Mouse (Mus musculus): ENCODE measurements at regions not wholly inside any gene's neighbourhood (a gene's known extent, or its start where the extent isn't known, plus 50 kb on each side); places are given as distances from the start of the nearest gene placed in this dataset.

GRCm38 (mm10) chr10:15791473-15792269 is 1073.7 kb upstream of the Gje1 start:
- H3K36me3 ChIP-seq (ENCODE audit: control insufficient read depth, insufficient read depth), result no peaks in the 10 kb centered on the region
- no peak for ATAC-seq (ENCODE audit: low read depth)
- H3K9me3 ChIP-seq (replicated peaks; ENCODE audit: control insufficient read depth, low read length), result no peaks in the 10 kb centered on the region
- no peak overlapping the region for H3K4me2 ChIP-seq (ENCODE audit: low read depth, low read length)
- WGBS (ENCODE audit: insufficient replicate concordance), result 49% methylated on average over 7 of the region's 7 CpGs
- no peaks in the 10 kb centered on the region for H3K27me3 ChIP-seq (ENCODE audit: control insufficient read depth, insufficient read depth, low read depth, low read length)
- H3K4me3 ChIP-seq (ENCODE audit: low read depth, low read length), result no peak overlapping the region
- no peak overlapping the region for H3K9ac ChIP-seq (ENCODE audit: low read depth, low read length)
- H3K4me1 ChIP-seq (ENCODE audit: control insufficient read depth, low read depth, low read length), result no peaks in the 10 kb centered on the region
- no peak overlapping the region for H3K27ac ChIP-seq (ENCODE audit: low read length)

- no peak for ATAC-seq (ENCODE audit: low read depth)
- Histone ChIP-seq H3K27ac (ENCODE audit: low read length) (no peak overlapping the region), H3K9ac (ENCODE audit: low read depth, low read length) (no peak overlapping the region), H3K36me3 (ENCODE audit: control insufficient read depth, insufficient read depth) (no peaks in the 10 kb centered on the region), H3K9me3 (replicated peaks; ENCODE audit: control insufficient read depth, low read length) (no peaks in the 10 kb centered on the region), H3K4me2 (ENCODE audit: low read depth, low read length) (no peak overlapping the region), H3K27me3 (ENCODE audit: control insufficient read depth, insufficient read depth, low read depth, low read length) (no peaks in the 10 kb centered on the region), H3K4me3 (ENCODE audit: low read depth, low read length) (no peak overlapping the region), H3K4me1 (ENCODE audit: control insufficient read depth, low read depth, low read length) (no peaks in the 10 kb centered on the region)
- 38% methylated on average over 6 of the region's 6 CpGs for WGBS (ENCODE audit: insufficient replicate concordance)
Observed at GRCm38 (mm10) chr10:15759983-15760723, 1042.1 kb upstream of the Gje1 start.

- WGBS (ENCODE audit: insufficient replicate concordance), result 44% methylated on average over 3 of the region's 3 CpGs
- no peak for ATAC-seq (ENCODE audit: low read depth)
Observed at GRCm38 (mm10) chr10:15759576-15759975, 1041.6 kb upstream of the Gje1 start.

GRCm38 (mm10) chr10:15757503-15757902 is 1039.5 kb upstream of the Gje1 start:
- Histone ChIP-seq H3K4me1 (ENCODE audit: control insufficient read depth, low read depth, low read length) (no peaks in the 10 kb centered on the region), H3K27ac (ENCODE audit: low read length) (no peak overlapping the region), H3K36me3 (ENCODE audit: control insufficient read depth, insufficient read depth) (no peaks in the 10 kb centered on the region), H3K9ac (ENCODE audit: low read depth, low read length) (no peak overlapping the region), H3K27me3 (ENCODE audit: control insufficient read depth, insufficient read depth, low read depth, low read length) (no peaks in the 10 kb centered on the region), H3K4me2 (ENCODE audit: low read depth, low read length) (no peak overlapping the region), H3K9me3 (replicated peaks; ENCODE audit: control insufficient read depth, low read length) (no peaks in the 10 kb centered on the region), H3K4me3 (ENCODE audit: low read depth, low read length) (no peak overlapping the region)
- no peak for ATAC-seq (ENCODE audit: low read depth)
- WGBS (ENCODE audit: insufficient replicate concordance), result 15% methylated on average over 1 of the region's 1 CpGs

More at GRCm38 (mm10) chr10:15759576-15759975, 1041.6 kb upstream of the Gje1 start:
- Histone ChIP-seq H3K36me3 (ENCODE audit: control insufficient read depth, insufficient read depth) (no peaks in the 10 kb centered on the region), H3K27ac (ENCODE audit: low read length) (no peak overlapping the region), H3K9me3 (replicated peaks; ENCODE audit: control insufficient read depth, low read length) (no peaks in the 10 kb centered on the region), H3K4me1 (ENCODE audit: control insufficient read depth, low read depth, low read length) (no peaks in the 10 kb centered on the region), H3K4me3 (ENCODE audit: low read depth, low read length) (no peak overlapping the region), H3K4me2 (ENCODE audit: low read depth, low read length) (no peak overlapping the region), H3K27me3 (ENCODE audit: control insufficient read depth, insufficient read depth, low read depth, low read length) (no peaks in the 10 kb centered on the region), H3K9ac (ENCODE audit: low read depth, low read length) (no peak overlapping the region)

- ATAC-seq (ENCODE audit: low read depth), result no peak
- no peaks in the 10 kb centered on the region for H3K36me3 ChIP-seq (ENCODE audit: control insufficient read depth, insufficient read depth)
- no peaks in the 10 kb centered on the region for H3K4me1 ChIP-seq (ENCODE audit: control insufficient read depth, low read depth, low read length)
- no peak overlapping the region for H3K4me3 ChIP-seq (ENCODE audit: low read depth, low read length)
- no peaks in the 10 kb centered on the region for H3K27me3 ChIP-seq (ENCODE audit: control insufficient read depth, insufficient read depth, low read depth, low read length)
- no peaks in the 10 kb centered on the region for H3K9me3 ChIP-seq (replicated peaks; ENCODE audit: control insufficient read depth, low read length)
- no peak overlapping the region for H3K4me2 ChIP-seq (ENCODE audit: low read depth, low read length)
- no peak overlapping the region for H3K27ac ChIP-seq (ENCODE audit: low read length)
- H3K9ac ChIP-seq (ENCODE audit: low read depth, low read length), result no peak overlapping the region
- WGBS (ENCODE audit: insufficient replicate concordance), result 48% methylated on average over 1 of the region's 1 CpGs
Observed at GRCm38 (mm10) chr10:15746866-15747265, 1028.9 kb upstream of the Gje1 start.

- H3K27me3 ChIP-seq (ENCODE audit: control insufficient read depth, insufficient read depth, low read depth, low read length), result no peaks in the 10 kb centered on the region
- H3K27ac ChIP-seq (ENCODE audit: low read length), result no peak overlapping the region
- H3K36me3 ChIP-seq (ENCODE audit: control insufficient read depth, insufficient read depth), result no peaks in the 10 kb centered on the region
- ATAC-seq (ENCODE audit: low read depth), result peak; percentile 32; the same call in 1 of the 2 replicates
- H3K4me1 ChIP-seq (ENCODE audit: control insufficient read depth, low read depth, low read length), result no peaks in the 10 kb centered on the region
- WGBS (ENCODE audit: insufficient replicate concordance), result 28% methylated on average over 3 of the region's 3 CpGs
- no peaks in the 10 kb centered on the region for H3K9me3 ChIP-seq (replicated peaks; ENCODE audit: control insufficient read depth, low read length)
- H3K4me2 ChIP-seq (ENCODE audit: low read depth, low read length), result no peak overlapping the region
- H3K4me3 ChIP-seq (ENCODE audit: low read depth, low read length), result no peak overlapping the region
- H3K9ac ChIP-seq (ENCODE audit: low read depth, low read length), result no peak overlapping the region
Observed at GRCm38 (mm10) chr10:15738630-15739029, 1020.6 kb upstream of the Gje1 start.

GRCm38 (mm10) chr10:15731318-15731717 is 1013.3 kb upstream of the Gje1 start:
- Histone ChIP-seq H3K4me2 (ENCODE audit: low read depth, low read length) (no peak overlapping the region), H3K27me3 (ENCODE audit: control insufficient read depth, insufficient read depth, low read depth, low read length) (no peaks in the 10 kb centered on the region), H3K27ac (ENCODE audit: low read length) (no peak overlapping the region), H3K9ac (ENCODE audit: low read depth, low read length) (no peak overlapping the region), H3K9me3 (replicated peaks; ENCODE audit: control insufficient read depth, low read length) (no peaks in the 10 kb centered on the region), H3K36me3 (ENCODE audit: control insufficient read depth, insufficient read depth) (no peaks in the 10 kb centered on the region), H3K4me3 (ENCODE audit: low read depth, low read length) (no peak overlapping the region), H3K4me1 (ENCODE audit: control insufficient read depth, low read depth, low read length) (no peaks in the 10 kb centered on the region)
- WGBS (ENCODE audit: insufficient replicate concordance), result 47% methylated on average over 1 of the region's 1 CpGs
- ATAC-seq (ENCODE audit: low read depth), result no peak

GRCm38 (mm10) chr10:15697946-15698345 is 979.9 kb upstream of the Gje1 start:
- Histone ChIP-seq H3K27me3 (ENCODE audit: control insufficient read depth, insufficient read depth, low read depth, low read length) (no peaks in the 10 kb centered on the region), H3K4me2 (ENCODE audit: low read depth, low read length) (no peak overlapping the region), H3K9ac (ENCODE audit: low read depth, low read length) (no peak overlapping the region), H3K4me1 (ENCODE audit: control insufficient read depth, low read depth, low read length) (no peaks in the 10 kb centered on the region), H3K4me3 (ENCODE audit: low read depth, low read length) (no peak overlapping the region), H3K36me3 (ENCODE audit: control insufficient read depth, insufficient read depth) (no peaks in the 10 kb centered on the region), H3K9me3 (replicated peaks; ENCODE audit: control insufficient read depth, low read length) (no peaks in the 10 kb centered on the region), H3K27ac (ENCODE audit: low read length) (no peak overlapping the region)
- 60% methylated on average over 2 of the region's 2 CpGs for WGBS (ENCODE audit: insufficient replicate concordance)
- no peak for ATAC-seq (ENCODE audit: low read depth)

- H3K4me3 ChIP-seq (ENCODE audit: low read depth, low read length), result no peak overlapping the region
- H3K4me2 ChIP-seq (ENCODE audit: low read depth, low read length), result no peak overlapping the region
- H3K36me3 ChIP-seq (ENCODE audit: control insufficient read depth, insufficient read depth), result no peaks in the 10 kb centered on the region
- H3K9ac ChIP-seq (ENCODE audit: low read depth, low read length), result no peak overlapping the region
- H3K4me1 ChIP-seq (ENCODE audit: control insufficient read depth, low read depth, low read length), result no peaks in the 10 kb centered on the region
- 43% methylated on average over 1 of the region's 1 CpGs for WGBS (ENCODE audit: insufficient replicate concordance)
- ATAC-seq (ENCODE audit: low read depth), result no peak
- no peaks in the 10 kb centered on the region for H3K9me3 ChIP-seq (replicated peaks; ENCODE audit: control insufficient read depth, low read length)
- no peak overlapping the region for H3K27ac ChIP-seq (ENCODE audit: low read length)
- H3K27me3 ChIP-seq (ENCODE audit: control insufficient read depth, insufficient read depth, low read depth, low read length), result no peaks in the 10 kb centered on the region
Observed at GRCm38 (mm10) chr10:15697050-15697449, 979.0 kb upstream of the Gje1 start.

All from liver, embryonic 16.5 days (tissue).